ENCODE assay signal across 8 mouse cellular contexts in the genomic region with DNA sequence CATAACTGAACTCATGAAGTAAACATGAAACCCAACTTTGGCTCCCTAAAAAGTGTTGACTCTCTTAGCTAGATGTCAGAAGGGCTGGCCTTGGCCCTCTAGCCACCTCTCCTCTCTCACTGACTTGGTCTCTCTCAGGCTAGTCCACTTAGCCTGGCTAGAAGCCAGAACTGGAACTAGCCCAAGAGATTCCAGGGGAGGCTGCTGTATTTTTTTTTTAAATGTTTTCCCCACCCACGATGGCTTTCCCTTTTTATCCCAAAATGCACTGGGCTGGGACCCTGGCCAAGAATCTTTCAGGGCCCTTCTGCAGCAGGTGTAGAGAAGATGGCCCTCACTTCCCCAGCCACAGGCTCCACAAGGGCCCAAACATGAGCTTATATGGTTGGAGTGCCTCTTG. TPM values are rescaled to one million over a fixed set of nuclear protein-coding genes. Genes with fewer than 3 reads are reported as not detected.
DNase-seq lines count a peak whose midpoint lies in the region; ATAC-seq lines count a peak whose summit lies in the region.

No protein-coding gene starts in this region.

- WGBS in limb, embryonic 12.5 days: 60% methylated on average over 1 of the region's 1 CpGs
- WGBS in midbrain, embryonic 16.5 days: 41% methylated on average over 1 of the region's 1 CpGs

- H3K27me3 ChIP-seq in limb, embryonic 12.5 days: peaks cover 71% of the 10 kb centered on the region
- H3K27me3 ChIP-seq in midbrain, embryonic 16.5 days (ENCODE audit: control insufficient read depth, insufficient read depth, low read depth, low read length): peaks cover 30% of the 10 kb centered on the region

- 0 out of 2 replicates have a peak, but pooled peaks cover 4% of the 10 kb centered on the region for H3K9me3 ChIP-seq in limb, embryonic 12.5 days
- no peaks in the 10 kb centered on the region for H3K9me3 ChIP-seq in midbrain, embryonic 16.5 days (replicated peaks; ENCODE audit: control insufficient read depth, low read length, poor library complexity, severe bottlenecking)

- H3K4me2 ChIP-seq in limb, embryonic 12.5 days: peak overlapping the region; percentile 27; the same call in 1 of the 2 replicates
- H3K4me2 ChIP-seq in midbrain, embryonic 16.5 days (ENCODE audit: low read length): no peak overlapping the region

- H3K4me3 ChIP-seq in limb, embryonic 12.5 days (replicated peaks): no peak overlapping the region
- H3K4me3 ChIP-seq in midbrain, embryonic 16.5 days (ENCODE audit: low read depth, low read length): no peak overlapping the region

- peak; percentile 35 for DNase-seq in right cerebral cortex, adult 18-20 months
- no peak for DNase-seq in right cerebral cortex, postnatal 36 days (ENCODE audit: low spot score in 2 of 2)
- peak; percentile 81 for DNase-seq in heart, adult 8-10 months (ENCODE audit: low spot score)
- DNase-seq in urinary bladder, postnatal 36 days (ENCODE audit: low spot score in 2 of 2): peak; percentile 51 to 80
- no peak for DNase-seq in layer of hippocampus, postnatal 25 days (ENCODE audit: extremely low spot score in 1 of 2, low spot score in 1 of 2)
- DNase-seq in layer of hippocampus, adult 9-11 months: no peak

- H3K4me1 ChIP-seq in limb, embryonic 12.5 days (replicated peaks): peaks cover 58% of the 10 kb centered on the region
- peaks cover 11% of the 10 kb centered on the region for H3K4me1 ChIP-seq in midbrain, embryonic 16.5 days (ENCODE audit: control insufficient read depth, insufficient read depth, low read length)

- no peak for ATAC-seq in limb, embryonic 12.5 days (ENCODE audit: insufficient number of reproducible peaks, insufficient read depth, low FRiP score, low TSS enrichment, low read depth)
- no peak for ATAC-seq in midbrain, embryonic 16.5 days

- no peaks in the 10 kb centered on the region for H3K36me3 ChIP-seq in limb, embryonic 12.5 days
- H3K36me3 ChIP-seq in midbrain, embryonic 16.5 days (ENCODE audit: control insufficient read depth, insufficient read depth, low read length): no peaks in the 10 kb centered on the region

- peak overlapping the region; percentile 82 for H3K27ac ChIP-seq in limb, embryonic 12.5 days
- no peak overlapping the region for H3K27ac ChIP-seq in midbrain, embryonic 16.5 days (ENCODE audit: low read length)

- no peak overlapping the region for H3K9ac ChIP-seq in limb, embryonic 12.5 days (replicated peaks)
- no peak overlapping the region for H3K9ac ChIP-seq in midbrain, embryonic 16.5 days (ENCODE audit: low read depth, low read length)

RNA-seq across cellular contexts. Expression of gene Adam33, which starts 4.2 kb away (rescaled TPM):
- 1 to 10 TPM; 1.1 to 1.9 (median 1.7) TPM for total RNA-seq in heart, adult 8-10 months (2022)
- polyA plus RNA-seq in limb, embryonic 12.5 days (2016; fragmentation: Nextera tagmentation; extraction: Ambion mirVana): 5.2 and 8.5 TPM in 2 replicates
- polyA plus RNA-seq in midbrain, embryonic 16.5 days (2015; fragmentation: Nextera tagmentation; extraction: Ambion mirVana): 1.2 and 1.5 TPM in 2 replicates
- 1 to 10 TPM in 1 of 2 experiments, under 1 TPM in 1; 0.94 to 1.1 TPM for total RNA-seq in layer of hippocampus, postnatal 25 days (2021)

RNA-seq across cellular contexts. Expression of gene Gfra4, which starts 16.5 kb away (rescaled TPM):
- 10 to 100 TPM in 1 of 4 experiments, 1 to 10 TPM in 3; 7.4 to 13.3 (median 9.0) TPM for total RNA-seq in heart, adult 8-10 months (2022)
- 16.3 and 18.8 TPM in 2 replicates for polyA plus RNA-seq in limb, embryonic 12.5 days (2016; fragmentation: Nextera tagmentation; extraction: Ambion mirVana)
- 45.9 and 49.8 TPM in 2 replicates for polyA plus RNA-seq in midbrain, embryonic 16.5 days (2015; fragmentation: Nextera tagmentation; extraction: Ambion mirVana)
- 10 to 100 TPM; 64.8 to 70.0 TPM for total RNA-seq in layer of hippocampus, postnatal 25 days (2021)

RNA-seq across cellular contexts. Expression of gene Siglec1, which starts 27.2 kb away (rescaled TPM):
- total RNA-seq in heart, adult 8-10 months (2022): 1 to 10 TPM in 3 of 4 experiments, under 1 TPM in 1; 0.98 to 2.4 (median 1.5) TPM
- 0.13 and 0.14 TPM in 2 replicates for polyA plus RNA-seq in limb, embryonic 12.5 days (2016; fragmentation: Nextera tagmentation; extraction: Ambion mirVana)
- 0.15 and 0.18 TPM in 2 replicates for polyA plus RNA-seq in midbrain, embryonic 16.5 days (2015; fragmentation: Nextera tagmentation; extraction: Ambion mirVana)
- total RNA-seq in layer of hippocampus, postnatal 25 days (2021): under 1 TPM; 0.22 to 0.31 TPM

Comparison
In these comparisons a context has a peak if more than half of its experiments do, and no peak if none do; other contexts are left out.
1. DNase-seq: peak in right cerebral cortex, adult 18-20 months (single experiment), heart, adult 8-10 months (single experiment) and urinary bladder, postnatal 36 days (2 of 2); none in right cerebral cortex, postnatal 36 days (0 of 2), layer of hippocampus, postnatal 25 days (0 of 2) and layer of hippocampus, adult 9-11 months (single experiment).
2. RNA of gene Gfra4, which starts 16.5 kb away (total RNA-seq): 64.8 to 70.0 TPM in layer of hippocampus, postnatal 25 days; 7.4 to 13.3 TPM in heart, adult 8-10 months; every median in the first group is over 4 times any median in the second.